Mouse (Mus musculus): ENCODE results near the gene Lrrc1. TPM values are rescaled to one million over a fixed set of nuclear protein-coding genes. Genes with fewer than 3 reads are reported as not detected.
A peak's percentile ranks its signal among the peaks of the same experiment; 100 is the strongest.

The Lrrc1 gene
- polyA plus RNA-seq (2012; fragmentation: generic; extraction: Trizol) = 4.4 TPM
- long read RNA-seq, experiment 1, partial matches to known transcripts = 1 of 2 reads
- long read RNA-seq, experiment 1, other reads (novel, unspliced or antisense) = 1 of 2 reads
- long read RNA-seq, experiment 2, partial matches to known transcripts = 0 of 2 reads
- long read RNA-seq, experiment 2, other reads (novel, unspliced or antisense) = 0 of 2 reads

DNA sequence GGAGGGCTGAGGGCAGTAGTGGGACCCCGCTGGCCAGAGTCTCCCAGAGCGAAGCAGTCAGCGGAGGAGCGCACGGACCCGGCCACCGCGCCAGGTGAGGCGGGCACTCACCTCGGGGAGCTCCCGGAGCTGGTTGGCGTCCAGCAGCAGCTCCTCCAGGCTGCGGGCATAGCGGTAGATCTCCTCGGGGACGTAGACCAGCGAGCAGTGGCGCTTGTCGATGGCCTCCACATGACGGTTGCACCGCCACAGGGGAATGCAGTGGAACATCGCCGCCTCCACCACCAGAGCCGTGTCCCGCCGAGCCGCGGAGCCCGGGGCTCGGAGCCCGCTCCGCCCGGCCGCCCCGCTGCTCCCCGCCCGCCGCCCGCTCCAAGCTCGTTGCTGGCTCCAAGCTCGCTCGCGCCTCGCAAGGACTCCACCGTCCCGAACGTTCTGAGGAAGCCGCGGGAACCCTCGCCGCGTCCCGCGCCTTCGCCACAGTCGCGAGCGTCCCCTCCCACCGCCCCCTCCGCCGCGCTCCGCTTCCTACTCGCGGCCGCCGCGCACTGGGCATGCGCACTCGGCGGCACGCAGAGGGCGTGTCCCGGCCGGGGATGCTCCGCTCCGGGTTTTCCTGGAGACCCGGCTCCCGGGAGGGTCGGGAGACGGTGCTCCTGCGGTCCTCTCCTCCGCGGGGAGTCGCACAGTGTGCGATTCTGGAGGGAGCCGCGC is at the start of gene Lrrc1:
Lrrc1 (minus strand) TSS at position 517 of the 714 bp plus-strand sequence.
- Histone ChIP-seq H3K79me2 (ENCODE audit: control insufficient read depth, insufficient read depth) (peaks cover 6% of the 10 kb centered on the region), H3K4me3 (ENCODE audit: insufficient read depth, poor library complexity, severe bottlenecking) (peak within 1 kb of the TSS; percentile 52), H3ac (ENCODE audit: control insufficient read depth, insufficient read length, low read depth) (peak within 1 kb of the TSS; percentile 68), H3K79me3 (ENCODE audit: low read depth) (no peaks in the 10 kb centered on the region), H3K36me3 (ENCODE audit: control insufficient read depth, insufficient read depth) (no peaks in the 10 kb centered on the region), H3K27me3 (ENCODE audit: control insufficient read depth, insufficient read depth, insufficient read length) (no peaks in the 10 kb centered on the region)
- TF ChIP-seq CEBPB (IDR thresholded peaks at IDR 0.05; ENCODE audit: low read depth) (no peak), MAX (IDR thresholded peaks at IDR 0.05) (peak; percentile 18)

DNA sequence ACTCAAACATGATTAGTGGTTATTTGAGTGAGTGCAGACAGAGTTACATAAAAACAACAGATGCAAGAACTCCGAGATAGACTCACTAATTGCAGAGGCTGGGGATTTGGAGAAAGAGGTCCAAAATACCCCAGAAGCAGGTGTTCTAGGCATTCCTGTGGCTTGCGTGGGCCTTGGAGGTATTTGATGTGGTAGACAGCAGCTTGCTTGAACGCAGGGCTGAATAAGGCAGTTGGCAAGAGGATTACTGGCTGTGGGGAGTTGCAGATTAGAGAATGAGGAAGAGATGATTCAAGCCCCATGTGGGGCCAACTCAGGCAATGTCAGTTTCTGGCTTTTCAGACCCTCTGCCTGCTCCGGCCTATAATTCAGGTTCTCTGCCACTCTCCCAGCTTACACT is 47.8 kb upstream of the Lrrc1 start:
- Histone ChIP-seq H3K36me3 (ENCODE audit: control insufficient read depth, insufficient read depth) (no peaks in the 10 kb centered on the region), H3K79me3 (ENCODE audit: low read depth) (no peaks in the 10 kb centered on the region), H3K79me2 (ENCODE audit: control insufficient read depth, insufficient read depth) (no peaks in the 10 kb centered on the region), H3K4me3 (ENCODE audit: insufficient read depth, poor library complexity, severe bottlenecking) (no peak overlapping the region), H3ac (ENCODE audit: control insufficient read depth, insufficient read length, low read depth) (no peak overlapping the region), H3K27me3 (ENCODE audit: control insufficient read depth, insufficient read depth, insufficient read length) (no peaks in the 10 kb centered on the region)
- TF ChIP-seq CTCF (IDR thresholded peaks at IDR 0.05; ENCODE audit: control insufficient read depth, insufficient read depth, insufficient read length) = no peak
- TF ChIP-seq MYOD1 (IDR thresholded peaks at IDR 0.05; ENCODE audit: control insufficient read depth, insufficient read length, low read depth) = peak; percentile 81
- TF ChIP-seq FOSL1 (IDR thresholded peaks at IDR 0.05; ENCODE audit: insufficient read depth, low read length, poor library complexity, severe bottlenecking) = no peak

DNA sequence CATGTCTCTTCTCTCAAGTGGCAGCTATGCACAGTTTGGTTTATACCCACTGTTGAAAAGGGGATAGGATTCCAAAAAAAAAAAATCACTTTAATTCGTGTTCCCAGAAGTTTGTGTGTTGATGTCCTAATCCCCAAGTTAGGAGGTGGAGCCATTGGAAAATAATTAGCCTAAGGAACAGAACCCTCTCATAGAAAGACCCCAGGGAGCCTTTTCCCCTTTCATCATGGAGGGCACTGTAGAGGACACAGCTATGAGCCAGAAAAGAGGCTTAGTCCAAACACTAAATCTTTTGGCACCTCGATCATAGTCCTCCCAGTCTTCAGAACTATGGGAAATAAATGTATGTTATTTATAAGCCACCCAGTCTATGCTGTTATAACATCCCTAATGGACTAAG is 44.8 kb upstream of the Lrrc1 start:
- H3K4me3 ChIP-seq (ENCODE audit: insufficient read depth, poor library complexity, severe bottlenecking) = no peak overlapping the region
- H3K79me2 ChIP-seq (ENCODE audit: control insufficient read depth, insufficient read depth) = no peaks in the 10 kb centered on the region
- no peaks in the 10 kb centered on the region for H3K27me3 ChIP-seq (ENCODE audit: control insufficient read depth, insufficient read depth, insufficient read length)
- H3K79me3 ChIP-seq (ENCODE audit: low read depth) = no peaks in the 10 kb centered on the region
- TF ChIP-seq FOSL1 (IDR thresholded peaks at IDR 0.05; ENCODE audit: insufficient read depth, low read length, poor library complexity, severe bottlenecking) (no peak), USF1 (IDR thresholded peaks at IDR 0.05; ENCODE audit: low read depth) (no peak), CEBPB (IDR thresholded peaks at IDR 0.05; ENCODE audit: low read depth) (no peak), MYOG (IDR thresholded peaks at IDR 0.05; ENCODE audit: control insufficient read depth, extremely low read depth, insufficient read length) (no peak), MAX (IDR thresholded peaks at IDR 0.05) (no peak), MYOD1 (IDR thresholded peaks at IDR 0.05; ENCODE audit: control insufficient read depth, insufficient read length, low read depth) (no peak), CTCF (IDR thresholded peaks at IDR 0.05; ENCODE audit: control insufficient read depth, insufficient read depth, insufficient read length) (no peak)
- H3ac ChIP-seq (ENCODE audit: control insufficient read depth, insufficient read length, low read depth) = no peak overlapping the region
- no peaks in the 10 kb centered on the region for H3K36me3 ChIP-seq (ENCODE audit: control insufficient read depth, insufficient read depth)

DNA sequence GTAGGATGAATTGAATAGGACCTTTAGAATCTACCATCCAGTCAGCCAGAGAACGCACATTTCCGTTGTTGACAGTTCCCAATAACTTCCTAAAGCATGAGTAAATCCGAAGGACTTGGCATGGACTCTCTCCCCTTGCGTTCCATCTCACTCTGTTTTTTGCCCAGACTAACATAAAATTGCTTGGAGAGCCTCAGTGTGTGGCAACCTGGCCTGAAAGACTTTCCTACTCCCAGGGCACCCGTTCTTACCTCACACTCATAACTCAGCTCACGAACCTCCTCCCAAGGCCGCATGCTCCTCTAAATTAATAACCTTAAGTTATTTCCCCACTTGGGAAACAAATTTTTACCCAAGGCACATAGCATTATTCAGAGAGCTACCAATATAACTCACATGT is 42.9 kb upstream of the Lrrc1 start:
- no peak overlapping the region for H3ac ChIP-seq (ENCODE audit: control insufficient read depth, insufficient read length, low read depth)
- H3K79me3 ChIP-seq (ENCODE audit: low read depth) = no peaks in the 10 kb centered on the region
- TF ChIP-seq CEBPB (IDR thresholded peaks at IDR 0.05; ENCODE audit: low read depth) = no peak
- no peak for TF ChIP-seq MYOG (IDR thresholded peaks at IDR 0.05; ENCODE audit: control insufficient read depth, extremely low read depth, insufficient read length)
- no peak for TF ChIP-seq MYOD1 (IDR thresholded peaks at IDR 0.05; ENCODE audit: control insufficient read depth, insufficient read length, low read depth)
- no peak for TF ChIP-seq USF1 (IDR thresholded peaks at IDR 0.05; ENCODE audit: low read depth)
- no peak for TF ChIP-seq MAX (IDR thresholded peaks at IDR 0.05)
- no peak for TF ChIP-seq FOSL1 (IDR thresholded peaks at IDR 0.05; ENCODE audit: insufficient read depth, low read length, poor library complexity, severe bottlenecking)
- no peak for TF ChIP-seq CTCF (IDR thresholded peaks at IDR 0.05; ENCODE audit: control insufficient read depth, insufficient read depth, insufficient read length)
- no peak overlapping the region for H3K4me3 ChIP-seq (ENCODE audit: insufficient read depth, poor library complexity, severe bottlenecking)
- H3K79me2 ChIP-seq (ENCODE audit: control insufficient read depth, insufficient read depth) = no peaks in the 10 kb centered on the region
- H3K27me3 ChIP-seq (ENCODE audit: control insufficient read depth, insufficient read depth, insufficient read length) = peaks cover 4% of the 10 kb centered on the region
- no peaks in the 10 kb centered on the region for H3K36me3 ChIP-seq (ENCODE audit: control insufficient read depth, insufficient read depth)

DNA sequence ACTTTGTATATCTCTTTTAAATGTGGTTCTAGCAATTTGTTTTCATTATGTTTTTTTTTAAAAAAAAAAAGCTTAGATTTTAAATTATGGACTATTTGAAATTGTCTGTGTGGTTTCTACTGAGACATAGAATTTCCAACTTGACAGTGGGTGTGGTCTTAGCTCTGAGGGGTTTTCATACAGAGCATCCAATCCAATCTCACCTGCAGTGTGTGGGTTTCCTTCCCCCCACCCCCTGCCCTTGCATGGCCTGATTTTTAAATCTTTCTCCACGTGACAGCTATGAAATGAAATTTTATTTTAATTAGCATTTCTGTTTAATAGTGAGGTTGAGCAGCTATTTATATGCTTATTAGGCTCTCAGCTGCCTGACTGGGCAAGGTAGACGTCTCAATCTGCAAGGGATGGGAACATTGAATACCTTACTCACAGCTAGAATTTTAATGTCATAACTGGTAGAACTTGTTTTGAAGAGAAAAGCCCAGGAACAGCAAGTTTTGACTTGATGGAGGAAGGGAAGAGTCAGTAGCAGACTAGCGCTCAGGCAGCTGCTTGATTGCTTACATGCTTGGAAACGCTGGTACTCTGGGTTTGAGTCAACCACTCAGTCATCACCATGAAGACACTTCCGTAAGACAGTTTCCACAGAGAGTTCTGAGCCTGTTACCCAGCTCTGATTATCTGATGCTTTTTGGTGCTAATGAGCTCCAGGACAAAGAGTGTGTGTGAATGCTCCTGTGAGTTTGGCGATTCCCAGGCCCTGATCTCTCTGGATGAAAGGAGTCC is 42.3 kb upstream of the Lrrc1 start:
- H3K4me3 ChIP-seq (ENCODE audit: insufficient read depth, poor library complexity, severe bottlenecking) = no peak overlapping the region
- no peak overlapping the region for H3ac ChIP-seq (ENCODE audit: control insufficient read depth, insufficient read length, low read depth)
- no peaks in the 10 kb centered on the region for H3K79me3 ChIP-seq (ENCODE audit: low read depth)
- no peaks in the 10 kb centered on the region for H3K79me2 ChIP-seq (ENCODE audit: control insufficient read depth, insufficient read depth)
- no peaks in the 10 kb centered on the region for H3K36me3 ChIP-seq (ENCODE audit: control insufficient read depth, insufficient read depth)
- H3K27me3 ChIP-seq (ENCODE audit: control insufficient read depth, insufficient read depth, insufficient read length) = peaks cover 5% of the 10 kb centered on the region
- TF ChIP-seq CTCF (IDR thresholded peaks at IDR 0.05; ENCODE audit: control insufficient read depth, insufficient read depth, insufficient read length) (no peak), USF1 (IDR thresholded peaks at IDR 0.05; ENCODE audit: low read depth) (no peak)

DNA sequence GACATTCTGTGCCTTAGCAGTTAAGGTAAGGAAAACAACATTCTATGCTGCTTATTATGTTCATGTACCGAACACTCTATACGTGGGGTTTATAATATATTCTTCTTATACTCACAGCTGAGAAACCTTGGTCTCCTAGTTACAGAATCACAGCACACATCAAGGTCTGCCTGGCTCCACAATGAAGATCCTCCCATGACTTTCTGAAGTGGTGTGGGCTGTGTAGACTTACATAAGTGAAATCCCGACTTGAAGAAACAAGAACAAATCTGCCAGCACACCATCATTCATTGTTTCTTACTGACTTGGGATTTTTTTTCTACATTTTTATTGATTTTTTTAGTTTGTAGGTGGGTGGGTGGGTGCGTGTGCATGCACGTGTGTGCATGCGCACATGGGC is 40.1 kb upstream of the Lrrc1 start:
- no peaks in the 10 kb centered on the region for H3K79me2 ChIP-seq (ENCODE audit: control insufficient read depth, insufficient read depth)
- TF ChIP-seq CTCF (IDR thresholded peaks at IDR 0.05; ENCODE audit: control insufficient read depth, insufficient read depth, insufficient read length) = no peak
- no peak overlapping the region for H3K4me3 ChIP-seq (ENCODE audit: insufficient read depth, poor library complexity, severe bottlenecking)
- H3K79me3 ChIP-seq (ENCODE audit: low read depth) = no peaks in the 10 kb centered on the region
- H3K27me3 ChIP-seq (ENCODE audit: control insufficient read depth, insufficient read depth, insufficient read length) = peaks cover 9% of the 10 kb centered on the region
- no peak overlapping the region for H3ac ChIP-seq (ENCODE audit: control insufficient read depth, insufficient read length, low read depth)
- H3K36me3 ChIP-seq (ENCODE audit: control insufficient read depth, insufficient read depth) = no peaks in the 10 kb centered on the region
